Mouse (Mus musculus): ENCODE data around the gene Magi1.

DNA sequence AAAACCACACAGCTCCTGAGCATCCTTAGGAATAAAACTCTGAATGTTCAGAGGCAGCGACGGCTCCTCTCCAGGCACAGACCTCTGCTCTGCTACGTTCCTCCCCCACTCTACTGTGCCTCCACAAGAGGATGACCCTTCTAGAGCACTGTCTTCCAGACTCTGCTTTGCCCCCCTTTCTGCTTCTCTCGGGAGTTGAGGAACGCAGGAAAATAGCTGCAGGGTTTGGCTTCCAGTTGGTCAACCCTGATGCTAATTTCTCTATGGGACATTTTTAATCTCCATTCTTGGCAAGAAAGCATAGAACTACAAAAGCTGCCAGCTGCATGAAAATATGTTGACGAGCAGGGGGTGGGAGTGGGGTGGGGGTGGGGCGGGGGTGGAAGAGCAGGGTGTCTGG is 24.8 kb upstream of the Magi1 start:
- TF ChIP-seq CTCF (IDR thresholded peaks at IDR 0.05; ENCODE audit: low read depth, low read length) (no peak), POLR2A (IDR thresholded peaks at IDR 0.05; ENCODE audit: extremely low read depth, insufficient read depth, low read length) (no peak)
